In genomic region chr11:23632945-23633878, GRCm38 (mm10) we compare ENCODE assay signal across 7 mouse cellular contexts. TPM values are rescaled to one million over a fixed set of nuclear protein-coding genes. Genes with fewer than 3 reads are reported as not detected.
A peak's percentile ranks its signal among the peaks of the same experiment; 100 is the strongest.
DNase-seq lines count a peak whose midpoint lies in the region; ATAC-seq and TF ChIP-seq lines count a peak whose summit lies in the region.

TSS of gene 0610010F05Rik (minus strand) at chr11:23633639.

- H3K27me3 ChIP-seq in embryonic facial prominence, embryonic 10.5 days (replicated peaks; ENCODE audit: low read depth, poor library complexity, severe bottlenecking), result no peaks in the 10 kb centered on the region
- no peaks in the 10 kb centered on the region for H3K27me3 ChIP-seq in intestine, postnatal 0 days (replicated peaks; ENCODE audit: control insufficient read depth, insufficient read depth, low read length)
- H3K27me3 ChIP-seq in midbrain, embryonic 12.5 days, result no peaks in the 10 kb centered on the region
- no peaks in the 10 kb centered on the region for H3K27me3 ChIP-seq in small intestine, adult 2 months (ENCODE audit: control insufficient read depth, insufficient read depth, low read length)

- TF ChIP-seq POLR2A in small intestine, adult 2 months (IDR thresholded peaks at IDR 0.05; ENCODE audit: low read depth, low read length), result no peak; the same call in 1 of the 2 replicates

- intact Hi-C loops in left cerebral cortex, postnatal 4 days (cut with DNase I), result no loop called here

- no peak for TF ChIP-seq CTCF in intestine, postnatal 0 days (IDR thresholded peaks at IDR 0.05; ENCODE audit: low read depth)
- no peak for TF ChIP-seq CTCF in small intestine, adult 2 months (IDR thresholded peaks at IDR 0.05; ENCODE audit: extremely low read depth, insufficient read length, insufficient replicate concordance, low read depth, low read length)

- H3K9ac ChIP-seq in intestine, postnatal 0 days (ENCODE audit: low read depth, low read length), result peak within 1 kb of the TSS; percentile 89
- H3K9ac ChIP-seq in midbrain, embryonic 12.5 days (replicated peaks), result peak within 1 kb of the TSS; percentile 87

- under 1% methylated on average over 100 of the region's 103 CpGs for WGBS in embryonic facial prominence, embryonic 10.5 days
- under 1% methylated on average over 88 of the region's 103 CpGs for WGBS in intestine, postnatal 0 days
- whole genome bisulfite sequencing in midbrain, embryonic 12.5 days, result under 1% methylated on average over 85 of the region's 103 CpGs
- under 1% methylated on average over 103 of the region's 103 CpGs for WGBS in small intestine, adult 2 months

- no peaks in the 10 kb centered on the region for H3K9me3 ChIP-seq in embryonic facial prominence, embryonic 10.5 days
- no peaks in the 10 kb centered on the region for H3K9me3 ChIP-seq in intestine, postnatal 0 days (ENCODE audit: control insufficient read depth)
- H3K9me3 ChIP-seq in midbrain, embryonic 12.5 days, result no peaks in the 10 kb centered on the region

- peak within 1 kb of the TSS; percentile 86 for H3K4me3 ChIP-seq in embryonic facial prominence, embryonic 10.5 days
- H3K4me3 ChIP-seq in intestine, postnatal 0 days (ENCODE audit: low read depth, low read length), result peak within 1 kb of the TSS; percentile 90
- H3K4me3 ChIP-seq in midbrain, embryonic 12.5 days, result peak within 1 kb of the TSS; percentile 79
- peak within 1 kb of the TSS; percentile 81 for H3K4me3 ChIP-seq in small intestine, adult 2 months (ENCODE audit: low read depth, low read length)

- peak; percentile 98 for ATAC-seq in intestine, postnatal 0 days
- ATAC-seq in midbrain, embryonic 12.5 days (ENCODE audit: low FRiP score, low read depth), result peak; percentile 100

- H3K27ac ChIP-seq in embryonic facial prominence, embryonic 10.5 days (replicated peaks), result peak within 1 kb of the TSS; percentile 95
- peak within 1 kb of the TSS; percentile 87 for H3K27ac ChIP-seq in intestine, postnatal 0 days (ENCODE audit: low read depth, low read length)
- peak within 1 kb of the TSS; percentile 95 for H3K27ac ChIP-seq in midbrain, embryonic 12.5 days (replicated peaks)
- no peak within 1 kb of the TSS for H3K27ac ChIP-seq in small intestine, adult 2 months (ENCODE audit: insufficient read depth, low read depth, low read length)

- H3K4me1 ChIP-seq in embryonic facial prominence, embryonic 10.5 days, result peaks cover 4% of the 10 kb centered on the region; the same call in 1 of the 2 replicates
- no peaks in the 10 kb centered on the region for H3K4me1 ChIP-seq in intestine, postnatal 0 days (replicated peaks; ENCODE audit: control insufficient read depth, insufficient read depth, low read length)
- peaks cover 12% of the 10 kb centered on the region; the same call in 1 of the 2 replicates for H3K4me1 ChIP-seq in midbrain, embryonic 12.5 days
- peaks cover 2% of the 10 kb centered on the region for H3K4me1 ChIP-seq in small intestine, adult 2 months (ENCODE audit: control insufficient read depth, insufficient read depth, insufficient read length, low read length)

- H3K36me3 ChIP-seq in embryonic facial prominence, embryonic 10.5 days (replicated peaks), result peaks cover 19% of the 10 kb centered on the region
- no peaks in the 10 kb centered on the region for H3K36me3 ChIP-seq in intestine, postnatal 0 days (ENCODE audit: control insufficient read depth, insufficient read depth)
- H3K36me3 ChIP-seq in midbrain, embryonic 12.5 days, result peaks cover 12% of the 10 kb centered on the region; the same call in 1 of the 2 replicates
- 0 out of 2 replicates have a peak, but pooled peaks cover 3% of the 10 kb centered on the region for H3K36me3 ChIP-seq in small intestine, adult 2 months (ENCODE audit: control insufficient read depth, insufficient read depth, low read length)

- peak within 1 kb of the TSS; percentile 95 for H3K4me2 ChIP-seq in intestine, postnatal 0 days (replicated peaks; ENCODE audit: low read depth)
- peak within 1 kb of the TSS; percentile 62 for H3K4me2 ChIP-seq in midbrain, embryonic 12.5 days (replicated peaks)

- DNase-seq in adrenal gland, postnatal 10 days, result peak; percentile 92
- DNase-seq in embryonic facial prominence, embryonic 10.5 days (ENCODE audit: low spot score), result peak; percentile 97
- DNase-seq in gonadal fat pad, adult 2 months (ENCODE audit: low read depth), result peak; percentile 40
- DNase-seq in left cerebral cortex, postnatal 4 days, result peak; percentile 94

RNA-seq across cellular contexts. Expression of gene 0610010F05Rik, which starts in this region (rescaled TPM):
- 10 to 100 TPM; 16.3 to 17.9 TPM for total RNA-seq in adrenal gland, postnatal 10 days (2021)
- 34.9 and 35.7 TPM in 2 replicates for polyA plus RNA-seq in embryonic facial prominence, embryonic 10.5 days (2016; fragmentation: Nextera tagmentation; extraction: Ambion mirVana)
- 4.5 and 5.2 TPM in 2 replicates for polyA plus RNA-seq in gonadal fat pad, adult 2 months (2012; rRNA removed)
- polyA plus RNA-seq in intestine, postnatal 0 days (2015; fragmentation: Nextera tagmentation; extraction: Ambion mirVana), result 12.4 and 13.9 TPM in 2 replicates
- total RNA-seq in left cerebral cortex, postnatal 4 days (2021), result 100 to 1,000 TPM; 107 to 116 TPM
- 78.2 and 90.4 TPM in 2 replicates for polyA plus RNA-seq in midbrain, embryonic 12.5 days (2016; fragmentation: Nextera tagmentation; extraction: Ambion mirVana)
- 0.23 and 0.67 TPM in 2 replicates for polyA plus RNA-seq in small intestine, adult 2 months (2012; rRNA removed)

Comparison
In these comparisons a context has a peak if more than half of its experiments do, and no peak if none do; other contexts are left out.
1. RNA of gene 0610010F05Rik (total RNA-seq): 107 to 116 TPM in left cerebral cortex, postnatal 4 days; 16.3 to 17.9 TPM in adrenal gland, postnatal 10 days; every median in the first group is over 4 times any median in the second.
2. DNase-seq: peak in every context shown above with its lines; median percentile 97 in embryonic facial prominence, embryonic 10.5 days; 94 in left cerebral cortex, postnatal 4 days; 92 in adrenal gland, postnatal 10 days; 40 in gonadal fat pad, adult 2 months.
3. Peak in every context shown above with its lines, with median percentiles within 50 percentile points of each other: H3K4me3 ChIP-seq.